Mouse (Mus musculus) limb, embryonic 15.5 days (tissue): ENCODE results near the gene Pithd1. TPM values are rescaled to one million over a fixed set of nuclear protein-coding genes. Genes with fewer than 3 reads are reported as not detected.

ENCODE experiments used
- ATAC-seq: fragments of 200-750 bp; cut with Nextera tagmentation; 2 replicates; pipeline ENCODE4 v1.8.0; 2017; ENCODE audit warnings: low read depth, moderate TSS enrichment; ENCODE audit not compliant: insufficient number of reproducible peaks, low FRiP score, low TSS enrichment
- H3K27ac ChIP-seq: fragments of 300-500 bp; sonication (generic); 2 replicates; pipeline ENCODE4 v1.5.1; 2015; ENCODE audit warnings: moderate library complexity, mild to moderate bottlenecking, inconsistent platforms
- H3K27me3 ChIP-seq: fragments of 300-500 bp; sonication (generic); 2 replicates; pipeline ENCODE4 v1.6.1; 2015; ENCODE audit warnings: inconsistent platforms
- H3K36me3 ChIP-seq: fragments of 300-500 bp; sonication (generic); 2 replicates; pipeline ENCODE4 v1.6.1; 2015; ENCODE audit warnings: inconsistent platforms
- H3K4me1 ChIP-seq: fragments of 300-500 bp; sonication (generic); 2 replicates; pipeline ENCODE4 v1.6.1; 2015; ENCODE audit warnings: inconsistent platforms
- H3K4me2 ChIP-seq: fragments of 300-500 bp; sonication (generic); 2 replicates; pipeline ENCODE4 v1.6.1; 2015; ENCODE audit warnings: mild to moderate bottlenecking, inconsistent platforms
- H3K4me3 ChIP-seq: fragments of 300-500 bp; sonication (generic); 2 replicates; pipeline ENCODE4 v1.5.1; 2015; ENCODE audit warnings: mild to moderate bottlenecking, inconsistent platforms
- H3K9ac ChIP-seq: fragments of 300-500 bp; sonication (generic); 2 replicates; pipeline ENCODE4 v1.6.1; 2015; ENCODE audit warnings: inconsistent platforms
- H3K9me3 ChIP-seq: fragments of 300-500 bp; sonication (generic); 2 replicates; pipeline ENCODE4 v1.6.1; 2016; ENCODE audit warnings: inconsistent platforms
- WGBS: fragments of 180-500 bp; shearing (Covaris S2); methylation state at CpG from one replicate; pipeline ENCODE4 v1.1.7; 2015; 5-methylcytosine and 5-hydroxymethylcytosine counted together
- polyA plus RNA-seq: library from polyadenylated mRNA; unstranded; fragments of >200 nt; fragmentation: Nextera tagmentation; extraction: Ambion mirVana; gene quantifications from 2 replicates; pipeline ENCODE4 v1.2.1, GENCODE M21; 2015

Pithd1 gene
- polyA plus RNA-seq, 1 experiment from 2014 or later: 54.5 TPM

- peak overlapping the region; percentile 100 for H3K4me3 ChIP-seq
- H3K27ac ChIP-seq: peak overlapping the region; percentile 93
- H3K36me3 ChIP-seq: no peaks in the 10 kb centered on the region; the same call in 1 of the 2 replicates
- H3K27me3 ChIP-seq: no peaks in the 10 kb centered on the region
- WGBS: under 1% methylated on average over 56 of the region's 62 CpGs
- H3K4me1 ChIP-seq: peaks cover 18% of the 10 kb centered on the region
- peak overlapping the region; percentile 98 for H3K9ac ChIP-seq
- peak; percentile 46 for ATAC-seq
- peak overlapping the region; percentile 81 for H3K4me2 ChIP-seq
- H3K9me3 ChIP-seq: no peaks in the 10 kb centered on the region
These were observed 33.9 kb upstream of the Pithd1 start for GRCm38 (mm10) chr4:136020743-136021548.

GRCm38 (mm10) chr4:136016059-136016602 lies 29.1 kb upstream of the Pithd1 start:
- no peak for ATAC-seq
- Histone ChIP-seq H3K9me3 (no peaks in the 10 kb centered on the region), H3K4me1 (peaks cover 18% of the 10 kb centered on the region), H3K4me2 (no peak overlapping the region), H3K27ac (no peak overlapping the region), H3K9ac (no peak overlapping the region), H3K36me3 (peaks cover 25% of the 10 kb centered on the region), H3K4me3 (no peak overlapping the region), H3K27me3 (no peaks in the 10 kb centered on the region)
- WGBS: 71% methylated on average over 3 of the region's 3 CpGs

GRCm38 (mm10) chr4:136010586-136010985 lies 23.5 kb upstream of the Pithd1 start:
- WGBS: 92% methylated on average over 4 of the region's 4 CpGs
- peaks cover 74% of the 10 kb centered on the region for H3K36me3 ChIP-seq
- no peak for ATAC-seq

GRCm38 (mm10) chr4:136008782-136009447 lies 21.9 kb upstream of the Pithd1 start:
- Histone ChIP-seq H3K27ac (no peak overlapping the region), H3K4me2 (no peak overlapping the region), H3K27me3 (no peaks in the 10 kb centered on the region), H3K9me3 (no peaks in the 10 kb centered on the region), H3K4me1 (no peaks in the 10 kb centered on the region), H3K9ac (no peak overlapping the region), H3K36me3 (peaks cover 89% of the 10 kb centered on the region), H3K4me3 (no peak overlapping the region)
- ATAC-seq: no peak
- 94% methylated on average over 8 of the region's 8 CpGs for WGBS

More at GRCm38 (mm10) chr4:136010586-136010985, 23.5 kb upstream of the Pithd1 start:
- Histone ChIP-seq H3K4me3 (no peak overlapping the region), H3K9me3 (no peaks in the 10 kb centered on the region), H3K27ac (no peak overlapping the region), H3K4me1 (no peaks in the 10 kb centered on the region), H3K4me2 (no peak overlapping the region), H3K27me3 (no peaks in the 10 kb centered on the region), H3K9ac (no peak overlapping the region)

GRCm38 (mm10) chr4:136006821-136007220 lies 19.8 kb upstream of the Pithd1 start:
- Histone ChIP-seq H3K4me1 (no peaks in the 10 kb centered on the region), H3K27ac (no peak overlapping the region), H3K9me3 (no peaks in the 10 kb centered on the region), H3K4me2 (no peak overlapping the region), H3K9ac (no peak overlapping the region), H3K27me3 (no peaks in the 10 kb centered on the region), H3K4me3 (no peak overlapping the region), H3K36me3 (peaks cover 92% of the 10 kb centered on the region)
- no peak for ATAC-seq
- WGBS: 92% methylated on average over 3 of the region's 3 CpGs

GRCm38 (mm10) chr4:136004921-136005320 lies 17.9 kb upstream of the Pithd1 start:
- Histone ChIP-seq H3K27ac (no peak overlapping the region), H3K9ac (no peak overlapping the region), H3K9me3 (no peaks in the 10 kb centered on the region), H3K27me3 (no peaks in the 10 kb centered on the region), H3K4me1 (no peaks in the 10 kb centered on the region), H3K4me2 (no peak overlapping the region), H3K36me3 (peaks cover 82% of the 10 kb centered on the region), H3K4me3 (no peak overlapping the region)
- ATAC-seq: no peak
- 90% methylated on average over 2 of the region's 2 CpGs for WGBS

- 88% methylated on average over 5 of the region's 5 CpGs for WGBS
These were observed 17.1 kb upstream of the Pithd1 start for GRCm38 (mm10) chr4:136004107-136004675.

GRCm38 (mm10) chr4:135995118-135995517 lies 8.1 kb upstream of the Pithd1 start:
- no peaks in the 10 kb centered on the region for H3K4me1 ChIP-seq
- no peak for ATAC-seq
- WGBS: 82% methylated on average over 4 of the region's 4 CpGs
- no peak overlapping the region for H3K4me2 ChIP-seq
- no peak overlapping the region for H3K27ac ChIP-seq
- H3K27me3 ChIP-seq: no peaks in the 10 kb centered on the region
- H3K9me3 ChIP-seq: no peaks in the 10 kb centered on the region; the same call in 1 of the 2 replicates
- H3K4me3 ChIP-seq: no peak overlapping the region
- no peak overlapping the region for H3K9ac ChIP-seq
- H3K36me3 ChIP-seq: no peaks in the 10 kb centered on the region

More at GRCm38 (mm10) chr4:136004107-136004675, 17.1 kb upstream of the Pithd1 start:
- Histone ChIP-seq H3K9me3 (no peaks in the 10 kb centered on the region), H3K4me2 (no peak overlapping the region), H3K36me3 (peaks cover 75% of the 10 kb centered on the region), H3K4me1 (no peaks in the 10 kb centered on the region), H3K27me3 (no peaks in the 10 kb centered on the region), H3K9ac (no peak overlapping the region), H3K27ac (no peak overlapping the region), H3K4me3 (no peak overlapping the region)
- no peak for ATAC-seq

GRCm38 (mm10) chr4:135993941-135994340 lies 6.9 kb upstream of the Pithd1 start:
- H3K36me3 ChIP-seq: no peaks in the 10 kb centered on the region
- no peak for ATAC-seq

GRCm38 (mm10) chr4:135987714-135988113 lies 650 bp upstream of the Pithd1 start:
- no peak for ATAC-seq
- H3K4me3 ChIP-seq: peak overlapping the region; percentile 76
- no peaks in the 10 kb centered on the region for H3K9me3 ChIP-seq
- peak overlapping the region; percentile 90; the same call in 1 of the 2 replicates for H3K9ac ChIP-seq
- no peaks in the 10 kb centered on the region for H3K27me3 ChIP-seq
- peaks cover 28% of the 10 kb centered on the region for H3K36me3 ChIP-seq
- peaks cover 19% of the 10 kb centered on the region for H3K4me1 ChIP-seq
- H3K4me2 ChIP-seq: peak overlapping the region; percentile 59
- WGBS: 63% methylated on average over 9 of the region's 9 CpGs
- peak overlapping the region; percentile 91 for H3K27ac ChIP-seq

More at GRCm38 (mm10) chr4:135993941-135994340, 6.9 kb upstream of the Pithd1 start:
- H3K4me2 ChIP-seq: no peak overlapping the region
- H3K4me3 ChIP-seq: no peak overlapping the region
- no peaks in the 10 kb centered on the region for H3K4me1 ChIP-seq
- no peaks in the 10 kb centered on the region for H3K27me3 ChIP-seq
- no peak overlapping the region for H3K27ac ChIP-seq
- 92% methylated on average over 6 of the region's 6 CpGs for WGBS
- no peaks in the 10 kb centered on the region; the same call in 1 of the 2 replicates for H3K9me3 ChIP-seq
- H3K9ac ChIP-seq: no peak overlapping the region

- H3K36me3 ChIP-seq: peaks cover 29% of the 10 kb centered on the region
These were observed 642 bp downstream of the Pithd1 start for GRCm38 (mm10) chr4:135986301-135986942.

More at GRCm38 (mm10) chr4:135986301-135986942, 642 bp downstream of the Pithd1 start:
- no peaks in the 10 kb centered on the region for H3K27me3 ChIP-seq
- no peak for ATAC-seq
- peak overlapping the region; percentile 91 for H3K27ac ChIP-seq
- peak overlapping the region; percentile 59 for H3K4me2 ChIP-seq
- 6% methylated on average over 23 of the region's 23 CpGs for WGBS
- H3K9ac ChIP-seq: peak overlapping the region; percentile 90
- H3K4me3 ChIP-seq: peak overlapping the region; percentile 76
- no peaks in the 10 kb centered on the region for H3K9me3 ChIP-seq
- H3K4me1 ChIP-seq: peaks cover 19% of the 10 kb centered on the region
